Mouse (Mus musculus): Measurements from ENCODE around the gene Bscl2.

GRCm38 (mm10) chr19:8870838-8871237 is 33.6 kb downstream of the Bscl2 start:
- no peak for TF ChIP-seq POLR2A (IDR thresholded peaks at IDR 0.05; ENCODE audit: borderline replicate concordance, extremely low read depth, insufficient read depth, insufficient read length, poor library complexity, severe bottlenecking)
- TF ChIP-seq CTCF (IDR thresholded peaks at IDR 0.05; ENCODE audit: borderline replicate concordance, extremely low read depth, insufficient read depth, insufficient read length), result no peak

Measured in brain, embryonic 14.5 days (tissue).